Mouse (Mus musculus): ENCODE measurements around the gene Dnah10. TPM values are rescaled to one million over a fixed set of nuclear protein-coding genes. Genes with fewer than 3 reads are reported as not detected.

Gene Dnah10
- polyA plus RNA-seq, 1 experiment: 0.30 TPM

- TF ChIP-seq POLR2A (IDR thresholded peaks at IDR 0.05; ENCODE audit: low read depth, low read length) (no peak), CTCF (IDR thresholded peaks at IDR 0.05; ENCODE audit: borderline replicate concordance, insufficient read depth, low read length) (no peak)
- no peak overlapping the region for H3K27ac ChIP-seq (ENCODE audit: insufficient read depth, low read length)
- H3K4me3 ChIP-seq (ENCODE audit: insufficient read depth, low read length): no peak overlapping the region
- H3K4me1 ChIP-seq (ENCODE audit: control insufficient read depth, insufficient read depth, low read length): 0 out of 2 replicates have a peak, but pooled peaks cover 1% of the 10 kb centered on the region
Observed at GRCm38 (mm10) chr5:124879801-124880200, 154.9 kb downstream of the Dnah10 start.

GRCm38 (mm10) chr5:124883877-124884276, 159.0 kb downstream of the Dnah10 start:
- H3K4me3 ChIP-seq (ENCODE audit: insufficient read depth, low read length): no peak overlapping the region
- TF ChIP-seq POLR2A (IDR thresholded peaks at IDR 0.05; ENCODE audit: low read depth, low read length): no peak
- TF ChIP-seq CTCF (IDR thresholded peaks at IDR 0.05; ENCODE audit: borderline replicate concordance, insufficient read depth, low read length): no peak
- H3K4me1 ChIP-seq (ENCODE audit: control insufficient read depth, insufficient read depth, low read length): 0 out of 2 replicates have a peak, but pooled peaks cover 1% of the 10 kb centered on the region
- no peak overlapping the region for H3K27ac ChIP-seq (ENCODE audit: insufficient read depth, low read length)

Other genes with a start within 250 kb of the Dnah10 start
- 12.2 and 13.8 TPM in 2 replicates for gene Rilpl2, start 246.7 kb upstream of the Dnah10 start, polyA plus RNA-seq (2011; ENCODE audit: insufficient read length, low read depth, missing spikeins)
- 11.1 and 12.1 TPM in 2 replicates for gene Snrnp35, start 242.0 kb upstream of the Dnah10 start, polyA plus RNA-seq (2011; ENCODE audit: insufficient read length, low read depth, missing spikeins)
- 19.8 and 23.2 TPM in 2 replicates for gene Rilpl1, start 193.7 kb upstream of the Dnah10 start, polyA plus RNA-seq (2011; ENCODE audit: insufficient read length, low read depth, missing spikeins)
- gene Tmed2, start 184.4 kb upstream of the Dnah10 start, polyA plus RNA-seq (2011; ENCODE audit: insufficient read length, low read depth, missing spikeins): 510 and 665 TPM in 2 replicates
- gene Ddx55, start 172.2 kb upstream of the Dnah10 start, polyA plus RNA-seq (2011; ENCODE audit: insufficient read length, low read depth, missing spikeins): 8.1 and 9.2 TPM in 2 replicates
- 43.6 and 49.8 TPM in 2 replicates for gene Eif2b1, start 146.0 kb upstream of the Dnah10 start, polyA plus RNA-seq (2011; ENCODE audit: insufficient read length, low read depth, missing spikeins)
- 39.9 and 48.2 TPM in 2 replicates for gene Gtf2h3, start 145.9 kb upstream of the Dnah10 start, polyA plus RNA-seq (2011; ENCODE audit: insufficient read length, low read depth, missing spikeins)
- gene Atp6v0a2, start 96.5 kb upstream of the Dnah10 start, polyA plus RNA-seq (2011; ENCODE audit: insufficient read length, low read depth, missing spikeins): 46.6 and 50.4 TPM in 2 replicates
- gene Ccdc92, start 137.3 kb downstream of the Dnah10 start, polyA plus RNA-seq (2011; ENCODE audit: insufficient read length, low read depth, missing spikeins): 1.5 and 2.6 TPM in 2 replicates
- 43.0 and 54.0 TPM in 2 replicates for gene Zfp664, start 137.6 kb downstream of the Dnah10 start, polyA plus RNA-seq (2011; ENCODE audit: insufficient read length, low read depth, missing spikeins)